Mouse (Mus musculus): ENCODE data around the gene Plekhh3. TPM values are rescaled to one million over a fixed set of nuclear protein-coding genes. Genes with fewer than 3 reads are reported as not detected.

Gene Plekhh3
- 1 to 10 TPM in 1 of 2 experiments, under 1 TPM in 1; 0.61 to 1.3 TPM for polyA plus RNA-seq (2017; shearing (Covaris generic))

DNA sequence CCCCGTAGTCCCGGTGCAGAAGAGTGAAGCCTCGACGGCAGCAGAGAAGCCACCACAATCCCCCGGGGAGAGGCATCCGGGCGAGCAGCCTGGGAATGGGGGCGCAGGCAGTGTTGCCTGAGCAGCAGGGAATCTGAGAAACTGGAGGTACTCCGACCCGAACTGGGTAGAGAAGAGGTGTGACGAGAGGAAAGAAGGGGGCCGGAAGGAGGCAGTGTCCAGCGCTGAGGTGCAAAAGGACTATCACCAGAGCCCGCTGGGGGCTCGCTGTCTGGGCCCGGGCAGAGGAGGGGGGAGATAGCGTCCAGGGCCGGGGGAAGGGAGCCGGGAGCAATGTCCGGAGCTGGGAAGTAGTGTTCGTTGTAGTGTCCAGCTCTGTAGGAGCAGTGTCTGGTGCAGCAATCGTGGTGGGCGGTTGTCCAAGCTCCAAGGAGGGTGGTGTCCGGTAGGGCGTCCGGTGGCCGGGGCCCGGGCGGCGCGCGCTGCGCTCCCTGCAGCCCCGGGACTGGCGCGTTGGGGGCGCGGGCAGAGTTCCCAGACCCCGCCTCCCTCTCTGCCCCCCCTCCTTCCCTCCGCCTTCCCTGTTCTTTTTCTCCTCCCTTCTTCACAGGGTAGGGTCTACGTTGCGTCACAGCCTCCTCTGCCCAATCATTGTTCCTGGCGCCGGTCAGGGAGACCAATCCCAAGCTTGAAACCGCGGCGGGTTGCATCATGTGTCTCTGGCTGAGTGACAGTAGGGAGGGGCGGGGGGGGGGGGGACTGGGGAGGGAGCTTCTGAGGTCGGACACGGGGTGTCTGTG is at the start of gene Plekhh3:
Gene Plekhh3, minus strand, starts transcription at position 541 of the 800 bp plus-strand sequence.

DNA sequence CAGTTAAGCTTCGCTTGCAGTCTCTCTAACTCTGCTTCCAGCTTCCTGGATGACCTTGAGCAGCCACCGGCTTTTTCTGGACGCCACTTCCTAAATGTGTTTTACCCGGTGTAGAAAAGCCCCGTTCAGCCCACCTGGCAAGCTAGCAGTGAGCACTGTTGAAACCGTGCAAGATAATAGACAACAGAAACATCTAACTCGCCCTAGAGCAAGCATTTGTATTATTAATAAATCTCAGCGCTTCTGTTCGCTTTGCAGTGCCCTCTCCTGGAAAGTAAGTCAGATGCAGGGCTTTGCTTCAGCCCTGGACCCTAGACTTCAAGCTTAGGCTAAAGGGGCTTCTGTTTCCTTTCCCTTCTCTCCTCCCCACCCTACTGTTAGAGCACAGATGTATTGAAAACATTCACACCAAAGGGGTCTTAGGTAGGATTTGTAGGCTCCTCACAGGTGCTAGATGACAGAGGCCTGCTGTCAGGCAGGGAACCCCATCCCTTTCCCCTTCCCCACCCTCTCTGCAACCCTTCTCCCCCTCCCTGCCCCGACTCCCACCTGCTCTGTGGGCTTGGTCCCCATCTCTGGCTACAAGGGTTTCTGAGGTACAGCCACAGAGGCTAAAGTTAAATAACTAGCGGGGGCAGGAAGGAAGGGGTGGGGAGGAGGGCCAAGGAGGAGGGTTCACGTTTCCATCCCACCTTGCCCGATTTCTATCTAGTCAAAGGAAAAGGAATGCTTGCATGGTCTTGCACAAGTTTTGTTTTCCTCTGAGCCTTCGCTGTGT is 3.9 kb upstream of the Plekhh3 start, which contains the start of gene Ccr10:
Gene Ccr10, minus strand, starts transcription at position 593 of the 778 bp plus-strand sequence.

DNA sequence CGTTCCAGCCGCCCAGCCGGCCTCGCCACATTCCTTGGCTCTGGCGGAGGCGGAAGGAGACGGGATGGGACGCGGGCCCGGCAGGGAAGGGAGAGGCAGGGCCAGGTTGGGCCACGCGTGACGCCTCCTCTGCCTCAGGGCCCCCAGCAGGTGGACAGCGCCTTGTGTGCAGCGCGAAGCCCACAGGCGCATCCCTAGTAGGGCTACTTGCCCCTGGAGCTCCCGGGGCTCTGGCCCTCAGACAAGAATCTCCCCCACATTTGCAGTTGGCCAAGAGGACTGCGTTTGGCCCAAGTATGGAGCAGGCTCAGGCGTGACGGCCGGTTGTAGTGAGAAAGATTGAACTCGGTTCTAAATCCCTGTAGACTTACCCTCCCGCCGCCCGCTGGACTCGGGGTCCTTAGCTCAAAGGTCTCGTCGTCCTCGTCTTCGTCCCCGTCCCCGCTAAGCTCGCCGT is 769 bp downstream of the Plekhh3 start, which contains the start of gene Cntnap1:
Gene Cntnap1, plus strand, starts transcription at position 170 of the 457 bp plus-strand sequence.

DNA sequence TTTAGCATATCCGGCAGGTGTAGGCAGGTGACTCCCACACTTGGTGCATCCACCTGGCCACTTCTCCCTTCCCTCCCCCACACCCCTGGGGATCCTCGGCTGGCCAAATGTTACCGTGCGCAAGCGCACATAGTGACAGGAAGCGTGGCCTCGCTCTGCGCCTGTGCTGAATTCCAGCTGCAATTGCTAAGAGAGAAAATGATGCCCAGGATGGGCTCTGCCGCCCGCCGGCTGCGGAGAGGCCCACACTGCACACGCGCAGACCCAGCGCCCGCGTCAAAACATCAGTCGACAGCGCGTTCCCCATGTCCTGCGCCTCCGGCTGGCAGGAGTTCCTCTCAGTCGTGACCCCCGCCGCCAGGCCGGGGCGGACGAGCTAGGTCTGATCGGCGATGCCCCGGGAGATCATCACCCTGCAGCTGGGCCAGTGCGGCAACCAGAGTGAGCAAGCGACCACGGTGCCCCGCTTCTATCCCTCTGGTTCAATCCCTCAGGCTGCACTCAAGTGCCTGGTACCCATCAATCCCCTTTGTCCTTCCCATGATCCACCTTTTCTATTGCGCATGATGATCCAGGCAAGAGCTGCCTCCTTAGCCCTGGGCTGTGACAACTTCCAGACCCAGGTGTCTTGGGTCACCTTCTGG is 15.3 kb downstream of the Plekhh3 start, which contains the start of gene Tubg2:
Gene Tubg2, plus strand, starts transcription at position 180 of the 644 bp plus-strand sequence.

DNA sequence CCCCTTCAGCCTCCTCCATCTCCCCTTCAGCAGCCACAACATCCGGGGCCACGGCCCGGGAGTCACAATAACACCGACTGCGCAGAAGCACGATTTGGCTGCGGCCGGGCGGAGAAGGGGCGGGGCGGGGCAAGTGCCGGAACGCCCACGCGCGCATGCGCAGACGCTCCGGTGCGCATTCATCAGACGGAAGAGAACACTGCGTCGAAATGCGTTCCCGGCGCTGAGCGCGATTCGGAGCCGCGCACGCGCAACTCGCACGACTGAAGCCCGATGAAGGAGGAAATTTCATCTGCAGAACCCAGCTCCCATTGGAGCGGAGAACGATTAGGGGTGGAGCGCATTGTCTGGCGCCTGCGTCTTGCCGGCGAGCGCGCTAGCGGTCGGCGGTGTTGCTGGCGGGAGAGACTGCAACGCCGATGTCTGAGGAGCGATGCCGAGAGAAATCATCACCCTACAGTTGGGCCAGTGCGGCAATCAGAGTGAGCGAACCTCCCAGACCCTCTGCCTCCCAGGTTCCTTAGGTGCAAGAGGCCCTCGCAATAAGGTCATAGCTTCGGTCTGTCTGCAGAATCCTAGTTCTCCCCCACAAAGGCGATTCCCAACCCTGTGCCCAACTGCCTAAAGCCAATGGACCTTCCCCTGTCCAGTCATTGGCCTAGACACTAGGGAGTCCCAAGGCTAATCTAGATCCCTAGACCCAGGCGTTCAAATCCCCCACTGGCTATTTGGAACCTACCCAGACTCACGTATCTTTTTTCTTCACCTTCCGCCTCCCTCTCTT is 51.2 kb downstream of the Plekhh3 start, which contains the start of the genes Retreg3 and Tubg1:
Gene Retreg3, minus strand, starts transcription at position 133 of the 784 bp plus-strand sequence.
Gene Tubg1, plus strand, starts transcription at position 178 of the 784 bp plus-strand sequence.

Other genes starting within 250 kb of the Plekhh3 start
- gene Stat3, start 231.8 kb downstream of the Plekhh3 start, polyA plus RNA-seq (2017; shearing (Covaris generic)): 100 to 1,000 TPM; 167 to 244 TPM
- not detected for gene Cavin1, start 200.5 kb downstream of the Plekhh3 start, polyA plus RNA-seq (2017; shearing (Covaris generic))
- gene Atp6v0a1, start 161.9 kb downstream of the Plekhh3 start, polyA plus RNA-seq (2017; shearing (Covaris generic)): 10 to 100 TPM in 1 of 2 experiments, 1 to 10 TPM in 1; 6.1 to 13.6 TPM
- 10 to 100 TPM; 18.9 to 25.9 TPM for gene Naglu, start 101.3 kb downstream of the Plekhh3 start, polyA plus RNA-seq (2017; shearing (Covaris generic))
- gene Hsd17b1, start 92.9 kb downstream of the Plekhh3 start, polyA plus RNA-seq (2017; shearing (Covaris generic)): under 1 TPM in 1 of 2 experiments, not detected in 1; 0.52 TPM
- 10 to 100 TPM; 32.3 to 36.4 TPM for gene Coasy, start 88.8 kb downstream of the Plekhh3 start, polyA plus RNA-seq (2017; shearing (Covaris generic))
- 10 to 100 TPM; 90.2 to 93.1 TPM for gene Mlx, start 84.1 kb downstream of the Plekhh3 start, polyA plus RNA-seq (2017; shearing (Covaris generic))
- gene Psmc3ip, start 75.9 kb downstream of the Plekhh3 start, polyA plus RNA-seq (2017; shearing (Covaris generic)): 1 to 10 TPM; 7.1 to 8.4 TPM
- gene Retreg3, start 51.5 kb downstream of the Plekhh3 start, polyA plus RNA-seq (2017; shearing (Covaris generic)): 10 to 100 TPM; 61.6 to 75.9 TPM
- 10 to 100 TPM; 31.0 to 43.3 TPM for gene Tubg1, start 51.4 kb downstream of the Plekhh3 start, polyA plus RNA-seq (2017; shearing (Covaris generic))
- 1 to 10 TPM in 1 of 2 experiments, under 1 TPM in 1; 0.48 to 2.5 TPM for gene Tubg2, start 15.4 kb downstream of the Plekhh3 start, polyA plus RNA-seq (2017; shearing (Covaris generic))
- gene Cntnap1, start 828 bp downstream of the Plekhh3 start, polyA plus RNA-seq (2017; shearing (Covaris generic)): under 1 TPM; 0.17 to 0.28 TPM
- 10 to 100 TPM in 1 of 2 experiments, under 1 TPM in 1; 0.92 to 15.6 TPM for gene Ccr10, start 4.1 kb upstream of the Plekhh3 start, polyA plus RNA-seq (2017; shearing (Covaris generic))
- gene Ezh1, start 55.1 kb upstream of the Plekhh3 start, polyA plus RNA-seq (2017; shearing (Covaris generic)): 10 to 100 TPM; 43.0 to 68.3 TPM
- gene Ramp2, start 74.7 kb upstream of the Plekhh3 start, polyA plus RNA-seq (2017; shearing (Covaris generic)): under 1 TPM; 0.41 to 0.55 TPM
- gene Vps25, start 82.4 kb upstream of the Plekhh3 start, polyA plus RNA-seq (2017; shearing (Covaris generic)): 100 to 1,000 TPM; 156 to 177 TPM
- 1 to 10 TPM; 1.3 to 5.1 TPM for gene Wnk4, start 89.2 kb upstream of the Plekhh3 start, polyA plus RNA-seq (2017; shearing (Covaris generic))
- gene Cntd1, start 107.7 kb upstream of the Plekhh3 start, polyA plus RNA-seq (2017; shearing (Covaris generic)): 1 to 10 TPM in 1 of 2 experiments, under 1 TPM in 1; 0.41 to 1.2 TPM
- 100 to 1,000 TPM; 101 to 118 TPM for gene Coa3, start 107.8 kb upstream of the Plekhh3 start, polyA plus RNA-seq (2017; shearing (Covaris generic))
- 100 to 1,000 TPM; 223 to 228 TPM for gene Becn1, start 130.9 kb upstream of the Plekhh3 start, polyA plus RNA-seq (2017; shearing (Covaris generic))
- gene Psme3, start 144.9 kb upstream of the Plekhh3 start, polyA plus RNA-seq (2017; shearing (Covaris generic)): 100 to 1,000 TPM; 157 to 201 TPM
- gene Aoc2, start 153.7 kb upstream of the Plekhh3 start, polyA plus RNA-seq (2017; shearing (Covaris generic)): 1 to 10 TPM; 1.8 to 2.4 TPM
- not detected for gene Aoc3, start 159.3 kb upstream of the Plekhh3 start, polyA plus RNA-seq (2017; shearing (Covaris generic))
- gene G6pc, start 196.2 kb upstream of the Plekhh3 start, polyA plus RNA-seq (2017; shearing (Covaris generic)): not detected
- 10 to 100 TPM; 33.3 to 40.7 TPM for gene Aarsd1, start 246.3 kb upstream of the Plekhh3 start, polyA plus RNA-seq (2017; shearing (Covaris generic))

Data from activated CD4-positive, CD25-positive, alpha-beta regulatory T cell (primary cell).